16 mouse cellular contexts compared by ENCODE assay signal in the genomic region with DNA sequence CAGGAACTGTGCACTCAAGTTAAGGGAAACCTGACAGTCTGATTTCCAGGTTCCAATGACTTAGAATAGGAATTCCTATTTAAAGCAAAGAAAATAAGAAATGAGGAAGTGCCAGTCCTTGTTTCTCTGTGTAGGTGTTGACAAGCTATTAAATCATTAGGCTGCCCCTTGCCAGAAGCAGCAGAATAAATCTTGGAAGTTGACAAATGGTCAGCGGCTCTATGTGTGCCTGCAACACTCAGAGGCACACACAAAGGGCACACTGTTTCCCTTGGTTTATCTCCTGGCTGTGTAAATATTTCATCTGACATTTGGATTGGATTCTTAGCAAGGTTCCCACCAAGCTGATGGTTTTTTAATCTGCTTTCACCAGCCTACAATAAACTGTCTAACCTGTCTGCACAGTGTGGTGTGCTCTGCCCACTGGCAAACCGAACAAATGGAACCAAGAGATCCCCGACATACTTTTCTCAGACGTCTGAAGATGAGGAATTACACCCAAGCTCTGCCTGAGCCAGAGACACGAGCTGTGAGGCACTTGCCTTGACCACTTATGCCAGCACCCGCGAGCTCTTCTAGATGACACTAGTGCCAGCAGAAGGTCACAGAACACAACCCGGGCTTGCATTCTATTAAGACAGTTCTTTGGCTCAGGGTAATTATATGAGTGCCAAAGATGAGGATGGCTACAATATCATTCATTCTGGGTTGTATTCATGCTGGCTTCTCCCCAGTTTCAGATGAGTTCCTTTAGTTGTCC.
DNase-seq lines count a peak whose midpoint lies in the region; ATAC-seq and TF ChIP-seq lines count a peak whose summit lies in the region.
"Had no signal": no experiment of that assay in that cellular context is flagged by ENCODE, and none has a peak within 500 bp of the region (broad histone marks: within the 10 kb centered on the region; RNA-seq: fewer than 3 reads in every experiment).

No protein-coding gene starts in this region.

- DNase-seq in adrenal gland, adult 2 months: peak; percentile 23
- no peak for DNase-seq in adrenal gland, postnatal 4 days (ENCODE audit: low spot score in 2 of 2)
- peak; percentile 1 for DNase-seq in midbrain, postnatal 0 days (ENCODE audit: low spot score)
- DNase-seq in right cerebral cortex, postnatal 10 days (ENCODE audit: low spot score in 2 of 2): no peak
- no peak for DNase-seq in layer of hippocampus, postnatal 25 days (ENCODE audit: extremely low spot score in 1 of 2, low spot score in 1 of 2)
- DNase-seq: cerebellum, adult 9-11 months; lung, adult 2 months; spleen, adult 18-20 months; thymus, postnatal 25 days had no signal

- 0 out of 2 replicates have a peak, but pooled peaks cover 4% of the 10 kb centered on the region for H3K4me1 ChIP-seq in heart, embryonic 16.5 days (ENCODE audit: control insufficient read depth, insufficient read depth, low read length)
- H3K4me1 ChIP-seq in heart, embryonic 11.5 days (ENCODE audit: control insufficient read depth, insufficient read depth, low read length): no peaks in the 10 kb centered on the region
- no peaks in the 10 kb centered on the region for H3K4me1 ChIP-seq in midbrain, postnatal 0 days (ENCODE audit: insufficient read depth, low read length)
- H3K4me1 ChIP-seq in midbrain, embryonic 15.5 days: no peaks in the 10 kb centered on the region
- H3K4me1 ChIP-seq: embryonic facial prominence, embryonic 12.5 days; forebrain, embryonic 12.5 days had no signal

- H3K9ac ChIP-seq in heart, embryonic 16.5 days (ENCODE audit: low read length): no peak overlapping the region
- H3K9ac ChIP-seq in heart, embryonic 11.5 days (ENCODE audit: low read depth, low read length): no peak overlapping the region
- no peak overlapping the region for H3K9ac ChIP-seq in midbrain, postnatal 0 days (replicated peaks; ENCODE audit: low read length, poor library complexity, severe bottlenecking)
- H3K9ac ChIP-seq in midbrain, embryonic 15.5 days: no peak overlapping the region
- H3K9ac ChIP-seq: embryonic facial prominence, embryonic 12.5 days; forebrain, embryonic 12.5 days had no signal

- H3K4me3 ChIP-seq in heart, embryonic 16.5 days (ENCODE audit: low read length): no peak overlapping the region
- H3K4me3 ChIP-seq in heart, embryonic 11.5 days (ENCODE audit: low read depth, low read length): no peak overlapping the region
- no peak overlapping the region for H3K4me3 ChIP-seq in midbrain, postnatal 0 days (ENCODE audit: low read depth, low read length)
- no peak overlapping the region for H3K4me3 ChIP-seq in midbrain, embryonic 15.5 days
- H3K4me3 ChIP-seq: embryonic facial prominence, embryonic 12.5 days; forebrain, embryonic 12.5 days; left cerebral cortex, adult 2 months had no signal

- no peaks in the 10 kb centered on the region for H3K9me3 ChIP-seq in heart, embryonic 16.5 days (replicated peaks; ENCODE audit: control insufficient read depth, low read length)
- H3K9me3 ChIP-seq in heart, embryonic 11.5 days (replicated peaks; ENCODE audit: control insufficient read depth, low read length): no peaks in the 10 kb centered on the region
- no peaks in the 10 kb centered on the region for H3K9me3 ChIP-seq in midbrain, postnatal 0 days (ENCODE audit: low read length)
- H3K9me3 ChIP-seq in midbrain, embryonic 15.5 days: no peaks in the 10 kb centered on the region
- H3K9me3 ChIP-seq: embryonic facial prominence, embryonic 12.5 days; forebrain, embryonic 12.5 days had no signal

- WGBS in heart, embryonic 16.5 days: 40% methylated on average over 8 of the region's 8 CpGs
- 49% methylated on average over 8 of the region's 8 CpGs for whole genome bisulfite sequencing in heart, embryonic 11.5 days (ENCODE audit: insufficient replicate concordance)
- 71% methylated on average over 8 of the region's 8 CpGs for WGBS in midbrain, postnatal 0 days
- WGBS in midbrain, embryonic 15.5 days: 71% methylated on average over 8 of the region's 8 CpGs

- ATAC-seq in heart, embryonic 16.5 days (replicated peaks; ENCODE audit: extremely low read depth, insufficient read depth, low FRiP score): peak; percentile 41
- ATAC-seq in heart, embryonic 11.5 days (replicated peaks; ENCODE audit: insufficient number of reproducible peaks, low FRiP score, low TSS enrichment): no peak
- ATAC-seq in midbrain, postnatal 0 days (ENCODE audit: low FRiP score): no peak
- no peak for ATAC-seq in midbrain, embryonic 15.5 days (replicated peaks)

- H3K27ac ChIP-seq in heart, embryonic 16.5 days (ENCODE audit: low read length): peak overlapping the region; percentile 70
- H3K27ac ChIP-seq in heart, embryonic 11.5 days (ENCODE audit: low read depth, low read length): no peak overlapping the region
- H3K27ac ChIP-seq in midbrain, postnatal 0 days (ENCODE audit: low read depth, low read length): no peak overlapping the region
- no peak overlapping the region for H3K27ac ChIP-seq in midbrain, embryonic 15.5 days
- H3K27ac ChIP-seq: embryonic facial prominence, embryonic 12.5 days; forebrain, embryonic 12.5 days; left cerebral cortex, adult 2 months; stomach, postnatal 0 days had no signal

- no peak for TF ChIP-seq CTCF in midbrain, postnatal 0 days (IDR thresholded peaks at IDR 0.05)

- H3K36me3 ChIP-seq in heart, embryonic 16.5 days (ENCODE audit: control insufficient read depth, insufficient read depth): no peaks in the 10 kb centered on the region
- H3K36me3 ChIP-seq in heart, embryonic 11.5 days (ENCODE audit: control insufficient read depth, insufficient read depth, low read length): no peaks in the 10 kb centered on the region
- no peaks in the 10 kb centered on the region for H3K36me3 ChIP-seq in midbrain, postnatal 0 days (ENCODE audit: insufficient read depth, low read length)
- H3K36me3 ChIP-seq in midbrain, embryonic 15.5 days (replicated peaks): no peaks in the 10 kb centered on the region
- H3K36me3 ChIP-seq: embryonic facial prominence, embryonic 12.5 days; forebrain, embryonic 12.5 days had no signal

- H3K4me2 ChIP-seq in heart, embryonic 16.5 days (ENCODE audit: low read depth, low read length): no peak overlapping the region
- H3K4me2 ChIP-seq in heart, embryonic 11.5 days: no peak overlapping the region
- no peak overlapping the region for H3K4me2 ChIP-seq in midbrain, postnatal 0 days (ENCODE audit: low read depth, low read length, poor library complexity, severe bottlenecking)
- no peak overlapping the region for H3K4me2 ChIP-seq in midbrain, embryonic 15.5 days
- H3K4me2 ChIP-seq: embryonic facial prominence, embryonic 12.5 days; forebrain, embryonic 12.5 days had no signal

- H3K27me3 ChIP-seq in heart, embryonic 16.5 days (ENCODE audit: control insufficient read depth, insufficient read depth, low read length): no peaks in the 10 kb centered on the region
- H3K27me3 ChIP-seq in heart, embryonic 11.5 days (ENCODE audit: control insufficient read depth, insufficient read depth, low read length): peaks cover 5% of the 10 kb centered on the region
- 0 out of 2 replicates have a peak, but pooled peaks cover 4% of the 10 kb centered on the region for H3K27me3 ChIP-seq in midbrain, postnatal 0 days (ENCODE audit: insufficient read depth, low read length)
- H3K27me3 ChIP-seq in midbrain, embryonic 15.5 days (replicated peaks): peaks cover 13% of the 10 kb centered on the region; the same call in 1 of the 2 replicates
- H3K27me3 ChIP-seq: embryonic facial prominence, embryonic 12.5 days had no signal

Comparison
In these comparisons a context has a peak if more than half of its experiments do, and no peak if none do; other contexts are left out.
1. DNase-seq: peak in adrenal gland, adult 2 months (single experiment) and midbrain, postnatal 0 days (single experiment); none in adrenal gland, postnatal 4 days (0 of 2), right cerebral cortex, postnatal 10 days (0 of 2) and layer of hippocampus, postnatal 25 days (0 of 2).